Comparison of ENCODE assay signal across 1 mouse cellular context in the genomic region with DNA sequence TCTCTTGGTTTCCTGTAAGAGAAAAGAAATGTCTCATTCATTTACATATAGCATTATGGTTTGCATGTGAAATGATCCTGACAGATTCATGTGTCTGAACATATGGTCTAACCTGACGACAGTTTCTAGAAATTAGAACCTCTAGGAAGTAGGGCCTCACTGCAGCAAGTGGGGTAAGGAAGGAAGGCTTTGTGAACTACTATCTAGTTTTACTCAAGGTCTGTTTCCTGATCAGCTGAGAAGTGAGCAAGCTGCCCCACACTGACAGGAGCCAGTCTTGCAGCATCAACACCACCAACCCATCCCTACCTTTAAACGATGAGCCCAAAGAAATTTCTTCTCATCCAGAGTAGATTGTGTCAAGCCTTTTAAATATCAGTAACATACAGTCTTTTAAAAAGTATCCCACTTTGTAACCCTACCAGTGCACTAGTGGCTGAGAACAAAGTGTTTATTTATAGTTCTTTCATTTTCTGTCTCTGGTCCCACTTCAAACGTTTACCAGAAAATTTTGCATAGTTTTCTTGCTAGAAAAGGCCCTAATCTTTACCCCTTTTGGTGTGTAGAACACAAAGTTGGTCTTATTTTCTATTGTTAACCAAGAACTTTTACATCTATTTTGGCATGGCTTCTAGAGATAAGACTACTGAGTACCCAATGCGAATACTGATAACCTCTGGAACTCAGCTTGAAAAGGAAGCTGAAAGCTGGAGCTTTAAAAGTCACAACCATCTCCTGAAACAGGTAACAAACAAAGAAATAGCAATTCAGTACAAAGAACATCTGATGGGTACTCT.
A peak's percentile ranks its signal among the peaks of the same experiment; 100 is the strongest.
TF ChIP-seq lines count a peak whose summit lies in the region.

No protein-coding gene starts in this region.

TF ChIP-seq in CH12.LX, 34 proteins besides CTCF, POLR2A, EP300 and RAD21 (continued from another document):
- TF ChIP-seq MEF2A (IDR thresholded peaks at IDR 0.05; ENCODE audit: borderline replicate concordance, low read depth, low read length) (peak; percentile 77; the same call in 1 of the 2 replicates), USF2 (conservative IDR thresholded peaks at IDR 0.05; ENCODE audit: low read depth, low read length) (no peak), MAX (IDR thresholded peaks at IDR 0.05; ENCODE audit: low read length) (no peak), NRF1 (IDR thresholded peaks at IDR 0.05; ENCODE audit: low read depth, low read length) (no peak), NELFE (IDR thresholded peaks at IDR 0.05; ENCODE audit: low read depth, low read length) (no peak), MAZ (IDR thresholded peaks at IDR 0.05; ENCODE audit: low read depth, low read length) (no peak), RCOR1 (conservative IDR thresholded peaks at IDR 0.05; ENCODE audit: low read depth, low read length) (peak; percentile 83; the same call in 1 of the 2 replicates), SMC3 (IDR thresholded peaks at IDR 0.05; ENCODE audit: low read depth, low read length) (no peak)
